Mouse (Mus musculus) intestine, embryonic 16.5 days (tissue): ENCODE measurements at regions not wholly inside any gene's neighbourhood (a gene's known extent, or its start where the extent isn't known, plus 50 kb on each side); places are given as distances from the start of the nearest gene placed in this dataset.

ENCODE experiments used
- ATAC-seq: fragments of 200-750 bp; cut with Nextera tagmentation; 2 replicates; pipeline ENCODE4 v1.8.0; 2017; ENCODE audit warnings: moderate TSS enrichment, moderate library complexity
- H3K27ac ChIP-seq: fragments of 300-500 bp; sonication (generic); 2 replicates; pipeline ENCODE4 v1.5.1; 2014; ENCODE audit warnings: mild to moderate bottlenecking, low read length
- H3K27me3 ChIP-seq: fragments of 300-500 bp; sonication (generic); replicated peaks from 2 replicates; pipeline ENCODE4 v1.6.1; 2014; ENCODE audit warnings: low read length, control low read depth, mixed read lengths; ENCODE audit not compliant: control insufficient read depth, insufficient read depth
- H3K36me3 ChIP-seq: fragments of 300-500 bp; sonication (generic); 2 replicates; pipeline ENCODE4 v1.6.1; 2014; ENCODE audit warnings: low read length, control low read depth; ENCODE audit not compliant: control insufficient read depth, insufficient read depth
- H3K4me1 ChIP-seq: fragments of 300-500 bp; sonication (generic); 2 replicates; pipeline ENCODE4 v1.6.1; 2014; ENCODE audit warnings: low read length, control low read depth, mixed read lengths; ENCODE audit not compliant: control insufficient read depth, insufficient read depth
- H3K4me2 ChIP-seq: fragments of 300-500 bp; sonication (generic); 2 replicates; pipeline ENCODE4 v1.6.1; 2014; ENCODE audit warnings: low read depth, low read length, control low read depth
- H3K4me3 ChIP-seq: fragments of 300-500 bp; sonication (generic); 2 replicates; pipeline ENCODE4 v1.5.1; 2014; ENCODE audit warnings: mild to moderate bottlenecking, low read length
- H3K9ac ChIP-seq: fragments of 300-500 bp; sonication (generic); 2 replicates; pipeline ENCODE4 v1.6.1; 2014; ENCODE audit warnings: low read depth, low read length
- H3K9me3 ChIP-seq: fragments of 300-500 bp; sonication (generic); 2 replicates; pipeline ENCODE4 v1.6.1; 2016; ENCODE audit warnings: low read length, control low read depth; ENCODE audit not compliant: control insufficient read depth
- WGBS: fragments of 180-500 bp; shearing (Covaris S2); extraction: QIAGEN DNeasy Blood & Tissue Kit; methylation state at CpG from one replicate; pipeline ENCODE4 v1.1.7; 2014; 5-methylcytosine and 5-hydroxymethylcytosine counted together

DNA sequence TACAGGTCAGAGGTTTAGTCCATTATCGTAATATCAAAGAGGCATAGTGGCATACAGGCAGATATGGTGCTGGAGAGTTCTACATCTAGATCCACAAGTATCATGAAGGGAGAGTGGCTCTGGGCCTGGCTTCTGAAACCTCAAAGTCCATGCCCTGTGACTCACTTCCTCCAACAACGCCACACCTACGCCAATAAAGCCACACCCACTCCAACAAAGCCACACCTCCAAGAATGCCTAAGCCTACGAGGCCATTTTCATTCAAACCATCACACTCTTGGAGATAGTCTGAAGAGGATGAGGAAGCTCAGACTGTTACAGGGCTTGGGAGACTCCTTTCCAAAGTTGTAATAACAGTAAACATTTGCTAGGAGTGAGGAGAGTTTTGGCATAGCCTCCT is 102.6 kb upstream of the Mdm1 start:
- Histone ChIP-seq H3K4me1 (no peaks in the 10 kb centered on the region), H3K4me3 (no peak overlapping the region), H3K4me2 (no peak overlapping the region), H3K9ac (no peak overlapping the region), H3K27me3 (no peaks in the 10 kb centered on the region), H3K36me3 (no peaks in the 10 kb centered on the region), H3K9me3 (peaks cover 7% of the 10 kb centered on the region; the same call in 1 of the 2 replicates), H3K27ac (no peak overlapping the region)
- 78% methylated on average over 4 of the region's 4 CpGs for WGBS
- ATAC-seq, result no peak

DNA sequence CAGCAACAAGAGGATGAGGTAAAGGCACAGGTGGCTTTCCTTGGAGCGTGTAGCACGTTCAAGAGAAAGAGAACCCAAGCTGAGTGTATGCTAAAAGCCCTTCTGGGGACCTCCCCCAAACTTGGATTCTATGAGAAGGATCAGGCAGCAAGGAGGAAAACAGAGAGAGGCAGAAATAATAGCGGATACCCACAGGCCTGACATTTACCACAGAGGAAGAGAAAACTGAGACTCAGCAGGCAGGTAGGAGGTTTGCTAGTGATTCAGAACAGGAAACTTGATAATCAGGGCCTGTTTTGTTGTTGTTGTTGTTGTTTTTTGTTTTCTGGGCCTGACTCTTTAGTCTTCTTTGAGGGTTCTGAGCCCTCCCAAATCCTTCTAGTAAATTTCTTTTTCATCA is 100.5 kb upstream of the Mdm1 start:
- H3K4me1 ChIP-seq, result no peaks in the 10 kb centered on the region
- WGBS, result 94% methylated on average over 3 of the region's 3 CpGs
- no peaks in the 10 kb centered on the region for H3K27me3 ChIP-seq
- H3K27ac ChIP-seq, result no peak overlapping the region
- H3K36me3 ChIP-seq, result no peaks in the 10 kb centered on the region
- no peak overlapping the region for H3K4me2 ChIP-seq
- H3K9ac ChIP-seq, result no peak overlapping the region
- no peak overlapping the region for H3K4me3 ChIP-seq
- peaks cover 4% of the 10 kb centered on the region; the same call in 1 of the 2 replicates for H3K9me3 ChIP-seq
- ATAC-seq, result no peak

GRCm38 (mm10) chr10:118043761-118044160 is 97.8 kb upstream of the Mdm1 start:
- peaks cover 4% of the 10 kb centered on the region; the same call in 1 of the 2 replicates for H3K9me3 ChIP-seq

GRCm38 (mm10) chr10:118044840-118045239 is 96.8 kb upstream of the Mdm1 start:
- no peak overlapping the region for H3K9ac ChIP-seq
- no peak overlapping the region for H3K27ac ChIP-seq
- no peaks in the 10 kb centered on the region for H3K4me1 ChIP-seq
- no peaks in the 10 kb centered on the region for H3K27me3 ChIP-seq
- peaks cover 4% of the 10 kb centered on the region; the same call in 1 of the 2 replicates for H3K9me3 ChIP-seq
- H3K4me3 ChIP-seq, result no peak overlapping the region
- no peak overlapping the region for H3K4me2 ChIP-seq
- no peaks in the 10 kb centered on the region for H3K36me3 ChIP-seq
- 72% methylated on average over 3 of the region's 3 CpGs for WGBS
- no peak for ATAC-seq

More at GRCm38 (mm10) chr10:118043761-118044160, 97.8 kb upstream of the Mdm1 start:
- H3K4me1 ChIP-seq, result no peaks in the 10 kb centered on the region
- ATAC-seq, result no peak
- no peak overlapping the region for H3K4me3 ChIP-seq
- no peak overlapping the region for H3K9ac ChIP-seq
- no peak overlapping the region for H3K4me2 ChIP-seq
- H3K27me3 ChIP-seq, result no peaks in the 10 kb centered on the region
- WGBS, result 69% methylated on average over 13 of the region's 13 CpGs
- H3K36me3 ChIP-seq, result no peaks in the 10 kb centered on the region
- no peak overlapping the region for H3K27ac ChIP-seq

DNA sequence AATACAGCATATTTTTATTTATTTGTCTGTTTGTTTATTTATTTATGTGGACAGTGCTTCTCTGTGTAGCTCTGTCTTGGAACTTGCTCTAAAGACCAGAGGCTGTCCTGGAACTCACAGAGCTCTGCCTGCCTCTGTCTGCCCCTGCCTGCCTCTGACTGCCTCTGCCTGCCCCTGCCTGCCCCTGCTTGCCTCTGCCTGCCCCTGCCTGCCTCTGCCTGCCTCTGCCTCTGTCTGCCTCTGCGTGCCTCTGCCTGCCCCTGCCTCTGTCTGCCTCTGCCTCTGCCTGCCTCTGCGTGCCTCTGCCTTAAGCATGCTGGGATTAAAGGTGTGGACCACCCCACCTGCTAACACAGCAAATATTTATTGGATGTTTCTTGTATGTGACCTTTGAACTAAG is 96.2 kb upstream of the Mdm1 start:
- no peaks in the 10 kb centered on the region for H3K36me3 ChIP-seq
- no peak overlapping the region for H3K4me3 ChIP-seq
- H3K9me3 ChIP-seq, result peaks cover 3% of the 10 kb centered on the region; the same call in 1 of the 2 replicates
- H3K27me3 ChIP-seq, result no peaks in the 10 kb centered on the region
- H3K4me1 ChIP-seq, result no peaks in the 10 kb centered on the region
- H3K4me2 ChIP-seq, result no peak overlapping the region
- H3K27ac ChIP-seq, result no peak overlapping the region
- WGBS, result 76% methylated on average over 2 of the region's 2 CpGs
- ATAC-seq, result no peak
- no peak overlapping the region for H3K9ac ChIP-seq

GRCm38 (mm10) chr10:118046328-118046727 is 95.3 kb upstream of the Mdm1 start:
- no peak for ATAC-seq

GRCm38 (mm10) chr10:118046831-118047230 is 94.8 kb upstream of the Mdm1 start:
- ATAC-seq, result no peak
- Histone ChIP-seq H3K9me3 (no peaks in the 10 kb centered on the region), H3K9ac (no peak overlapping the region), H3K4me2 (no peak overlapping the region), H3K4me3 (no peak overlapping the region), H3K4me1 (no peaks in the 10 kb centered on the region), H3K27me3 (no peaks in the 10 kb centered on the region), H3K27ac (no peak overlapping the region), H3K36me3 (no peaks in the 10 kb centered on the region)
- WGBS, result 96% methylated on average over 1 of the region's 1 CpGs

More at GRCm38 (mm10) chr10:118046328-118046727, 95.3 kb upstream of the Mdm1 start:
- Histone ChIP-seq H3K4me2 (no peak overlapping the region), H3K9me3 (no peaks in the 10 kb centered on the region), H3K4me1 (no peaks in the 10 kb centered on the region), H3K36me3 (no peaks in the 10 kb centered on the region), H3K4me3 (no peak overlapping the region), H3K9ac (no peak overlapping the region), H3K27me3 (no peaks in the 10 kb centered on the region), H3K27ac (no peak overlapping the region)
- 75% methylated on average over 4 of the region's 4 CpGs for whole genome bisulfite sequencing

- no peak overlapping the region for H3K4me2 ChIP-seq
- H3K36me3 ChIP-seq, result no peaks in the 10 kb centered on the region
- no peak overlapping the region for H3K4me3 ChIP-seq
- no peaks in the 10 kb centered on the region for H3K9me3 ChIP-seq
- ATAC-seq, result no peak
- no peaks in the 10 kb centered on the region for H3K27me3 ChIP-seq
- no peak overlapping the region for H3K27ac ChIP-seq
- 84% methylated on average over 10 of the region's 10 CpGs for WGBS
- H3K4me1 ChIP-seq, result no peaks in the 10 kb centered on the region
- no peak overlapping the region for H3K9ac ChIP-seq
These were observed 92.3 kb upstream of the Mdm1 start for GRCm38 (mm10) chr10:118049330-118049729.

- Histone ChIP-seq H3K4me3 (no peak overlapping the region), H3K9me3 (no peaks in the 10 kb centered on the region), H3K27ac (no peak overlapping the region), H3K27me3 (no peaks in the 10 kb centered on the region), H3K4me2 (no peak overlapping the region), H3K4me1 (no peaks in the 10 kb centered on the region), H3K9ac (no peak overlapping the region), H3K36me3 (no peaks in the 10 kb centered on the region)
- WGBS, result 75% methylated on average over 5 of the region's 5 CpGs
- no peak for ATAC-seq
These were observed 91.4 kb upstream of the Mdm1 start for GRCm38 (mm10) chr10:118050152-118050641.

DNA sequence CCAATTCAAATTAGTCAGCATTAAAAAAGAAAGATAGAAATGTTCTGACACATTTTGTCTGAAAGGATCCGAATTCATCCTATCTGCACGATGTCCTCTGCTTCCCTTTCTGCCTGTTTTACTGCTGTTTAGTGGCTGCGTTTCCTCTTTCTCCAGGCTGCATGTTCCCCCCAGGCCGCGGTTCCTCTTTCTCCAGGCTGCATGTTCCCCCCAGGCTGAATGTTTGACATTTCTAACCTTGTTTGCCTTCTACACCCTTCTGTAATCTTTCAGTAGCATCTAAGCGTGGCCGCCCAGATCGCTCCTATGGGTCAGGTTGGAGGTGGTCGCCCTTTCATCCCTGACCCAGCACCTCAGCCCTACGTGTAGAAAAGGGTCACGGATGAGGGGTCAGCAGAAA is 89.6 kb upstream of the Mdm1 start:
- no peak overlapping the region for H3K9ac ChIP-seq
- H3K4me1 ChIP-seq, result no peaks in the 10 kb centered on the region
- no peak overlapping the region for H3K4me2 ChIP-seq
- H3K27me3 ChIP-seq, result no peaks in the 10 kb centered on the region
- H3K27ac ChIP-seq, result no peak overlapping the region
- no peaks in the 10 kb centered on the region for H3K36me3 ChIP-seq
- H3K9me3 ChIP-seq, result no peaks in the 10 kb centered on the region
- no peak for ATAC-seq
- H3K4me3 ChIP-seq, result no peak overlapping the region
- 74% methylated on average over 11 of the region's 11 CpGs for WGBS
